Mouse (Mus musculus): ENCODE data around the gene Serhl. TPM values are rescaled to one million over a fixed set of nuclear protein-coding genes. Genes with fewer than 3 reads are reported as not detected.

Serhl gene
- polyA plus RNA-seq, 1 experiment from 2014 or later = 44.3 TPM

GRCm38 (mm10) chr15:83086636-83087328, 2.5 kb upstream of the Serhl start:
- ATAC-seq (ENCODE audit: low FRiP score) = no peak
- 84% methylated on average over 13 of the region's 13 CpGs for WGBS

GRCm38 (mm10) chr15:83088495-83089428, 544 bp upstream of the Serhl start:
- 4% methylated on average over 27 of the region's 27 CpGs for WGBS
- H3K27ac ChIP-seq = no peak overlapping the region; the same call in 1 of the 2 replicates
- H3K4me3 ChIP-seq = no peak overlapping the region
- no peak overlapping the region for H3K9ac ChIP-seq
- no peaks in the 10 kb centered on the region for H3K9me3 ChIP-seq (replicated peaks)
- H3K27me3 ChIP-seq = peaks cover 31% of the 10 kb centered on the region
- H3K4me2 ChIP-seq (replicated peaks) = peak overlapping the region; percentile 36
- no peaks in the 10 kb centered on the region for H3K36me3 ChIP-seq
- no peak for ATAC-seq (ENCODE audit: low FRiP score)
- peaks cover 21% of the 10 kb centered on the region for H3K4me1 ChIP-seq

More at GRCm38 (mm10) chr15:83086636-83087328, 2.5 kb upstream of the Serhl start:
- H3K9ac ChIP-seq = no peak overlapping the region
- peaks cover 31% of the 10 kb centered on the region for H3K27me3 ChIP-seq
- no peaks in the 10 kb centered on the region for H3K36me3 ChIP-seq
- peaks cover 31% of the 10 kb centered on the region for H3K4me1 ChIP-seq
- no peaks in the 10 kb centered on the region for H3K9me3 ChIP-seq (replicated peaks)
- H3K27ac ChIP-seq = no peak overlapping the region
- no peak overlapping the region for H3K4me3 ChIP-seq
- H3K4me2 ChIP-seq (replicated peaks) = no peak overlapping the region

- no peak overlapping the region for H3K4me3 ChIP-seq
- 52% methylated on average over 3 of the region's 3 CpGs for WGBS
- no peak overlapping the region for H3K9ac ChIP-seq
- peaks cover 14% of the 10 kb centered on the region for H3K4me1 ChIP-seq
- no peak overlapping the region for H3K4me2 ChIP-seq (replicated peaks)
- no peak for ATAC-seq (ENCODE audit: low FRiP score)
- no peaks in the 10 kb centered on the region for H3K36me3 ChIP-seq
- no peaks in the 10 kb centered on the region for H3K9me3 ChIP-seq (replicated peaks)
- peaks cover 30% of the 10 kb centered on the region for H3K27me3 ChIP-seq
- H3K27ac ChIP-seq = no peak overlapping the region
These were observed 1.6 kb downstream of the Serhl start for GRCm38 (mm10) chr15:83090874-83091273.

GRCm38 (mm10) chr15:83093687-83094086, 4.4 kb downstream of the Serhl start:
- Histone ChIP-seq H3K27ac (no peak overlapping the region), H3K4me3 (no peak overlapping the region), H3K36me3 (no peaks in the 10 kb centered on the region), H3K9ac (no peak overlapping the region), H3K9me3 (replicated peaks) (no peaks in the 10 kb centered on the region), H3K4me1 (peaks cover 7% of the 10 kb centered on the region), H3K4me2 (replicated peaks) (no peak overlapping the region), H3K27me3 (peaks cover 30% of the 10 kb centered on the region)
- no peak for ATAC-seq (ENCODE audit: low FRiP score)
- 82% methylated on average over 2 of the region's 2 CpGs for WGBS

- H3K9me3 ChIP-seq (replicated peaks) = no peaks in the 10 kb centered on the region
- no peaks in the 10 kb centered on the region for H3K36me3 ChIP-seq
- 60% methylated on average over 2 of the region's 2 CpGs for WGBS
- no peak overlapping the region for H3K4me3 ChIP-seq
- H3K27me3 ChIP-seq = peaks cover 18% of the 10 kb centered on the region
- no peak for ATAC-seq (ENCODE audit: low FRiP score)
- peaks cover 17% of the 10 kb centered on the region for H3K4me1 ChIP-seq
- no peak overlapping the region for H3K4me2 ChIP-seq (replicated peaks)
- H3K27ac ChIP-seq = no peak overlapping the region
- H3K9ac ChIP-seq = no peak overlapping the region
These were observed 6.6 kb downstream of the Serhl start for GRCm38 (mm10) chr15:83095950-83096349.

GRCm38 (mm10) chr15:83099533-83100331, 10.4 kb downstream of the Serhl start:
- Histone ChIP-seq H3K27ac (no peak overlapping the region), H3K9me3 (replicated peaks) (no peaks in the 10 kb centered on the region), H3K4me2 (replicated peaks) (peak overlapping the region; percentile 71), H3K9ac (peak overlapping the region; percentile 56), H3K4me3 (peak overlapping the region; percentile 41), H3K4me1 (peaks cover 17% of the 10 kb centered on the region), H3K36me3 (no peaks in the 10 kb centered on the region), H3K27me3 (peaks cover 21% of the 10 kb centered on the region)
- 2% methylated on average over 31 of the region's 31 CpGs for WGBS
- peak; percentile 77 for ATAC-seq (ENCODE audit: low FRiP score)

- H3K9ac ChIP-seq = peak overlapping the region; percentile 56
- no peaks in the 10 kb centered on the region for H3K36me3 ChIP-seq
- no peaks in the 10 kb centered on the region for H3K9me3 ChIP-seq (replicated peaks)
- H3K4me3 ChIP-seq = peak overlapping the region; percentile 41
- peaks cover 21% of the 10 kb centered on the region for H3K27me3 ChIP-seq
- H3K27ac ChIP-seq = no peak overlapping the region
- peaks cover 17% of the 10 kb centered on the region for H3K4me1 ChIP-seq
- peak; percentile 33; the same call in 1 of the 2 replicates for ATAC-seq (ENCODE audit: low FRiP score)
- whole genome bisulfite sequencing = 7% methylated on average over 8 of the region's 8 CpGs
- H3K4me2 ChIP-seq (replicated peaks) = peak overlapping the region; percentile 71
These were observed 11.0 kb downstream of the Serhl start for GRCm38 (mm10) chr15:83100332-83100662.

- Histone ChIP-seq H3K4me1 (peaks cover 22% of the 10 kb centered on the region), H3K9me3 (replicated peaks) (no peaks in the 10 kb centered on the region), H3K4me2 (replicated peaks) (no peak overlapping the region), H3K4me3 (no peak overlapping the region), H3K27ac (no peak overlapping the region), H3K9ac (no peak overlapping the region), H3K27me3 (peaks cover 14% of the 10 kb centered on the region), H3K36me3 (no peaks in the 10 kb centered on the region)
- ATAC-seq (ENCODE audit: low FRiP score) = no peak
- 77% methylated on average over 1 of the region's 1 CpGs for WGBS
These were observed 13.8 kb downstream of the Serhl start for GRCm38 (mm10) chr15:83103111-83103510.

GRCm38 (mm10) chr15:83106426-83106825, 17.1 kb downstream of the Serhl start:
- H3K9me3 ChIP-seq (replicated peaks) = no peaks in the 10 kb centered on the region
- H3K4me3 ChIP-seq = no peak overlapping the region
- no peak overlapping the region for H3K27ac ChIP-seq
- H3K4me2 ChIP-seq (replicated peaks) = no peak overlapping the region
- H3K27me3 ChIP-seq = peaks cover 3% of the 10 kb centered on the region; the same call in 1 of the 2 replicates
- 89% methylated on average over 6 of the region's 6 CpGs for WGBS
- ATAC-seq (ENCODE audit: low FRiP score) = no peak
- peaks cover 11% of the 10 kb centered on the region for H3K4me1 ChIP-seq
- no peak overlapping the region for H3K9ac ChIP-seq
- no peaks in the 10 kb centered on the region for H3K36me3 ChIP-seq

- 27% methylated on average over 6 of the region's 6 CpGs for WGBS
- peaks cover 12% of the 10 kb centered on the region for H3K4me1 ChIP-seq
- H3K9me3 ChIP-seq (replicated peaks) = no peaks in the 10 kb centered on the region
- no peak overlapping the region for H3K4me3 ChIP-seq
- H3K9ac ChIP-seq = 0 out of 2 replicates have a peak overlapping the region, but pooled peaks have one; percentile 27
- H3K4me2 ChIP-seq (replicated peaks) = no peak overlapping the region
- no peaks in the 10 kb centered on the region for H3K36me3 ChIP-seq
- peak; percentile 35; the same call in 1 of the 2 replicates for ATAC-seq (ENCODE audit: low FRiP score)
- peaks cover 2% of the 10 kb centered on the region; the same call in 1 of the 2 replicates for H3K27me3 ChIP-seq
- H3K27ac ChIP-seq = no peak overlapping the region
These were observed 18.5 kb downstream of the Serhl start for GRCm38 (mm10) chr15:83107814-83108213.

- no peak overlapping the region for H3K4me2 ChIP-seq (replicated peaks)
- no peaks in the 10 kb centered on the region for H3K9me3 ChIP-seq (replicated peaks)
- no peak overlapping the region for H3K4me3 ChIP-seq
- peaks cover 29% of the 10 kb centered on the region for H3K4me1 ChIP-seq
- H3K27ac ChIP-seq = no peak overlapping the region
- no peaks in the 10 kb centered on the region for H3K27me3 ChIP-seq
- no peak for ATAC-seq (ENCODE audit: low FRiP score)
- H3K36me3 ChIP-seq = peaks cover 11% of the 10 kb centered on the region; the same call in 1 of the 2 replicates
- H3K9ac ChIP-seq = no peak overlapping the region
- WGBS = 54% methylated on average over 6 of the region's 6 CpGs
These were observed 22.0 kb downstream of the Serhl start for GRCm38 (mm10) chr15:83111290-83111689.

- no peak overlapping the region for H3K4me2 ChIP-seq (replicated peaks)
- no peaks in the 10 kb centered on the region for H3K9me3 ChIP-seq (replicated peaks)
- no peak overlapping the region for H3K27ac ChIP-seq
- no peak overlapping the region for H3K9ac ChIP-seq
- H3K27me3 ChIP-seq = no peaks in the 10 kb centered on the region
- no peak overlapping the region for H3K4me3 ChIP-seq
- H3K4me1 ChIP-seq = peaks cover 29% of the 10 kb centered on the region
- H3K36me3 ChIP-seq = peaks cover 17% of the 10 kb centered on the region
- 89% methylated on average over 7 of the region's 7 CpGs for WGBS
- ATAC-seq (ENCODE audit: low FRiP score) = no peak
These were observed 22.6 kb downstream of the Serhl start for GRCm38 (mm10) chr15:83111874-83112273.

Data from hindbrain, embryonic 12.5 days (tissue).